Mouse (Mus musculus) embryonic facial prominence, embryonic 14.5 days (tissue): Measurements from ENCODE around the gene Prss41. TPM values are rescaled to one million over a fixed set of nuclear protein-coding genes. Genes with fewer than 3 reads are reported as not detected.

Experiments
- microRNA-seq: library from miRNA; unstranded; fragments of <30 nt; microRNA quantifications from one replicate; pipeline ENCODE4, GENCODE M21; 2016; ENCODE audit warnings: borderline number of aligned reads
- polyA plus RNA-seq: library from polyadenylated mRNA; unstranded; fragments of >200 nt; fragmentation: Nextera tagmentation; extraction: Ambion mirVana; gene quantifications from 2 replicates; pipeline ENCODE4 v1.2.1, GENCODE M21; 2014

Prss41 gene
- polyA plus RNA-seq, 1 experiment from 2014 or later = 0.64 TPM

Small RNA genes within 50 kb of the gene (microRNA-seq; reads per million reads assigned to microRNA genes)
- gene Mir5125 = 1.3 reads per million

Other genes with a start within 250 kb of the Prss41 start
- gene Zfp13, start 244.7 kb downstream of the Prss41 start, polyA plus RNA-seq = 11.6 and 11.7 TPM in 2 replicates
- gene Zscan10, start 243.3 kb downstream of the Prss41 start, polyA plus RNA-seq = 0.14 TPM in 1 of 2 replicates, not detected in the other
- gene Mmp25, start 198.9 kb downstream of the Prss41 start, polyA plus RNA-seq = 0.90 and 1.4 TPM in 2 replicates
- 3.1 and 3.9 TPM in 2 replicates for gene Bicdl2, start 183.7 kb downstream of the Prss41 start, polyA plus RNA-seq
- 94.8 and 107 TPM in 2 replicates for gene Hcfc1r1, start 170.6 kb downstream of the Prss41 start, polyA plus RNA-seq
- 35.1 and 38.1 TPM in 2 replicates for gene Thoc6, start 170.3 kb downstream of the Prss41 start, polyA plus RNA-seq
- 23.3 and 30.7 TPM in 2 replicates for gene Tnfrsf12a, start 166.7 kb downstream of the Prss41 start, polyA plus RNA-seq
- 17.0 and 22.6 TPM in 2 replicates for gene Cldn6, start 164.9 kb downstream of the Prss41 start, polyA plus RNA-seq
- gene Cldn9, start 160.1 kb downstream of the Prss41 start, polyA plus RNA-seq = 14.6 and 17.9 TPM in 2 replicates
- gene 1520401A03Rik, start 121.4 kb downstream of the Prss41 start, polyA plus RNA-seq = 1.6 and 2.8 TPM in 2 replicates
- 39.6 and 40.3 TPM in 2 replicates for gene Pkmyt1, start 117.8 kb downstream of the Prss41 start, polyA plus RNA-seq
- gene Paqr4, start 103.3 kb downstream of the Prss41 start, polyA plus RNA-seq = 20.9 and 22.9 TPM in 2 replicates
- gene Kremen2, start 98.3 kb downstream of the Prss41 start, polyA plus RNA-seq = 12.9 and 21.2 TPM in 2 replicates
- 62.9 and 74.7 TPM in 2 replicates for gene Flywch1, start 72.6 kb downstream of the Prss41 start, polyA plus RNA-seq
- gene Flywch2, start 58.1 kb downstream of the Prss41 start, polyA plus RNA-seq = 27.0 and 33.9 TPM in 2 replicates
- gene Srrm2, start 53.6 kb downstream of the Prss41 start, polyA plus RNA-seq = 320 and 345 TPM in 2 replicates
- gene Elob, start 15.0 kb downstream of the Prss41 start, polyA plus RNA-seq = 1,099 and 1,112 TPM in 2 replicates
- gene Prss33, start 8.1 kb downstream of the Prss41 start, polyA plus RNA-seq = 0.77 and 0.88 TPM in 2 replicates
- 0.25 TPM in 1 of 2 replicates, not detected in the other for gene Prss32, start 317 bp downstream of the Prss41 start, polyA plus RNA-seq
- not detected in 2 replicates for gene Prss21, start 23.9 kb upstream of the Prss41 start, polyA plus RNA-seq
- 2.3 and 6.8 TPM in 2 replicates for gene Dcpp1, start 36.7 kb upstream of the Prss41 start, polyA plus RNA-seq
- gene Dcpp2, start 36.7 kb upstream of the Prss41 start, polyA plus RNA-seq = not detected in 2 replicates
- gene Dcpp3, start 73.3 kb upstream of the Prss41 start, polyA plus RNA-seq = 3.9 and 15.6 TPM in 2 replicates
- gene Sbp, start 97.5 kb upstream of the Prss41 start, polyA plus RNA-seq = not detected in 2 replicates
- not detected in 2 replicates for gene Sbpl, start 111.1 kb upstream of the Prss41 start, polyA plus RNA-seq
- not detected in 2 replicates for gene Prss30, start 136.4 kb upstream of the Prss41 start, polyA plus RNA-seq
- gene Prss22, start 153.9 kb upstream of the Prss41 start, polyA plus RNA-seq = 0.50 and 0.56 TPM in 2 replicates
- 0.60 and 1.0 TPM in 2 replicates for gene Prss27, start 194.0 kb upstream of the Prss41 start, polyA plus RNA-seq
- 56.3 and 57.6 TPM in 2 replicates for gene Kctd5, start 229.3 kb upstream of the Prss41 start, polyA plus RNA-seq